Mouse (Mus musculus) ES-Bruce4 (cell line): ENCODE measurements around the gene Dcbld1.

Source experiments
- CTCF ChIP-seq: IDR thresholded peaks from one replicate; pipeline ENCODE4 v1.8.1; 2011; ENCODE audit warnings: low read depth, low read length
- EP300 ChIP-seq: IDR thresholded peaks from 2 replicates; pipeline ENCODE4 v1.6.1; 2011; ENCODE audit warnings: low read depth, low read length; ENCODE audit not compliant: insufficient read depth
- POLR2A ChIP-seq: IDR thresholded peaks from one replicate; pipeline ENCODE4 v1.8.1; 2011; ENCODE audit warnings: low read length; ENCODE audit not compliant: insufficient read depth

GRCm38 (mm10) chr10:52194957-52195852, 38.2 kb upstream of the Dcbld1 start, which contains the start of gene Ros1:
- no peak for TF ChIP-seq POLR2A
- no peak for TF ChIP-seq CTCF
- no peak for TF ChIP-seq EP300
